Mouse (Mus musculus): ENCODE measurements around the gene Kcnab1. TPM values are rescaled to one million over a fixed set of nuclear protein-coding genes. Genes with fewer than 3 reads are reported as not detected.

Gene Kcnab1
- polyA plus RNA-seq, 1 experiment: 3.2 TPM

- TF ChIP-seq CTCF (IDR thresholded peaks at IDR 0.05; ENCODE audit: borderline replicate concordance, extremely low read depth, insufficient read depth, insufficient read length) (peak; percentile 13; the same call in 1 of the 2 replicates), POLR2A (IDR thresholded peaks at IDR 0.05; ENCODE audit: borderline replicate concordance, extremely low read depth, insufficient read depth, insufficient read length, poor library complexity, severe bottlenecking) (no peak)
- DNase-seq (ENCODE audit: low read depth): peak; percentile 68
Observed at GRCm38 (mm10) chr3:65352278-65353127, 243.3 kb downstream of the Kcnab1 start.

GRCm38 (mm10) chr3:65353263-65354037 lies 244.3 kb downstream of the Kcnab1 start:
- DNase-seq (ENCODE audit: low read depth): no peak
- TF ChIP-seq CTCF (IDR thresholded peaks at IDR 0.05; ENCODE audit: borderline replicate concordance, extremely low read depth, insufficient read depth, insufficient read length) (no peak), POLR2A (IDR thresholded peaks at IDR 0.05; ENCODE audit: borderline replicate concordance, extremely low read depth, insufficient read depth, insufficient read length, poor library complexity, severe bottlenecking) (no peak)

GRCm38 (mm10) chr3:65355479-65355878 lies 246.3 kb downstream of the Kcnab1 start:
- no peak for TF ChIP-seq CTCF (IDR thresholded peaks at IDR 0.05; ENCODE audit: borderline replicate concordance, extremely low read depth, insufficient read depth, insufficient read length)
- TF ChIP-seq POLR2A (IDR thresholded peaks at IDR 0.05; ENCODE audit: borderline replicate concordance, extremely low read depth, insufficient read depth, insufficient read length, poor library complexity, severe bottlenecking): no peak
- DNase-seq (ENCODE audit: low read depth): no peak

- TF ChIP-seq CTCF (IDR thresholded peaks at IDR 0.05; ENCODE audit: borderline replicate concordance, extremely low read depth, insufficient read depth, insufficient read length) (no peak), POLR2A (IDR thresholded peaks at IDR 0.05; ENCODE audit: borderline replicate concordance, extremely low read depth, insufficient read depth, insufficient read length, poor library complexity, severe bottlenecking) (no peak)
- no peak for DNase-seq (ENCODE audit: low read depth)
Observed at GRCm38 (mm10) chr3:65358275-65358674, 249.1 kb downstream of the Kcnab1 start.

- no peak for DNase-seq (ENCODE audit: low read depth)
- TF ChIP-seq CTCF (IDR thresholded peaks at IDR 0.05; ENCODE audit: borderline replicate concordance, extremely low read depth, insufficient read depth, insufficient read length) (no peak), POLR2A (IDR thresholded peaks at IDR 0.05; ENCODE audit: borderline replicate concordance, extremely low read depth, insufficient read depth, insufficient read length, poor library complexity, severe bottlenecking) (no peak)
Observed at GRCm38 (mm10) chr3:65358841-65359240, 249.7 kb downstream of the Kcnab1 start.

GRCm38 (mm10) chr3:65360163-65360969 lies 251.2 kb downstream of the Kcnab1 start:
- TF ChIP-seq CTCF (IDR thresholded peaks at IDR 0.05; ENCODE audit: borderline replicate concordance, extremely low read depth, insufficient read depth, insufficient read length): no peak
- TF ChIP-seq POLR2A (IDR thresholded peaks at IDR 0.05; ENCODE audit: borderline replicate concordance, extremely low read depth, insufficient read depth, insufficient read length, poor library complexity, severe bottlenecking): no peak
- no peak for DNase-seq (ENCODE audit: low read depth)

- DNase-seq (ENCODE audit: low read depth): peak; percentile 54
- TF ChIP-seq POLR2A (IDR thresholded peaks at IDR 0.05; ENCODE audit: borderline replicate concordance, extremely low read depth, insufficient read depth, insufficient read length, poor library complexity, severe bottlenecking) (no peak), CTCF (IDR thresholded peaks at IDR 0.05; ENCODE audit: borderline replicate concordance, extremely low read depth, insufficient read depth, insufficient read length) (no peak)
Observed at GRCm38 (mm10) chr3:65363438-65363837, 254.3 kb downstream of the Kcnab1 start.

GRCm38 (mm10) chr3:65365184-65365583 lies 256.0 kb downstream of the Kcnab1 start:
- DNase-seq (ENCODE audit: low read depth): no peak
- TF ChIP-seq POLR2A (IDR thresholded peaks at IDR 0.05; ENCODE audit: borderline replicate concordance, extremely low read depth, insufficient read depth, insufficient read length, poor library complexity, severe bottlenecking) (no peak), CTCF (IDR thresholded peaks at IDR 0.05; ENCODE audit: borderline replicate concordance, extremely low read depth, insufficient read depth, insufficient read length) (no peak)

- TF ChIP-seq CTCF (IDR thresholded peaks at IDR 0.05; ENCODE audit: borderline replicate concordance, extremely low read depth, insufficient read depth, insufficient read length) (no peak), POLR2A (IDR thresholded peaks at IDR 0.05; ENCODE audit: borderline replicate concordance, extremely low read depth, insufficient read depth, insufficient read length, poor library complexity, severe bottlenecking) (no peak)
- DNase-seq (ENCODE audit: low read depth): no peak
Observed at GRCm38 (mm10) chr3:65365921-65366710, 256.9 kb downstream of the Kcnab1 start.

GRCm38 (mm10) chr3:65367944-65368343 lies 258.8 kb downstream of the Kcnab1 start:
- TF ChIP-seq CTCF (IDR thresholded peaks at IDR 0.05; ENCODE audit: borderline replicate concordance, extremely low read depth, insufficient read depth, insufficient read length) (no peak), POLR2A (IDR thresholded peaks at IDR 0.05; ENCODE audit: borderline replicate concordance, extremely low read depth, insufficient read depth, insufficient read length, poor library complexity, severe bottlenecking) (no peak)
- DNase-seq (ENCODE audit: low read depth): no peak

Measured in brain, embryonic 14.5 days (tissue).